Comparison of ENCODE assay signal across 10 mouse cellular contexts in genomic region chr13:99444431-99444871, GRCm38 (mm10).
A peak's percentile ranks its signal among the peaks of the same experiment; 100 is the strongest.
DNase-seq lines count a peak whose midpoint lies in the region; ATAC-seq and TF ChIP-seq lines count a peak whose summit lies in the region.
"Had no signal": no experiment of that assay in that cellular context is flagged by ENCODE, and none has a peak within 500 bp of the region (broad histone marks: within the 10 kb centered on the region; RNA-seq: fewer than 3 reads in every experiment).

No protein-coding gene starts in this region.

- peaks cover 19% of the 10 kb centered on the region for H3K36me3 ChIP-seq in kidney, embryonic 15.5 days
- H3K36me3 ChIP-seq in hindbrain, embryonic 11.5 days (ENCODE audit: control insufficient read depth, insufficient read depth, low read length): peaks cover 20% of the 10 kb centered on the region
- peaks cover 42% of the 10 kb centered on the region for H3K36me3 ChIP-seq in myocyte (ENCODE audit: control insufficient read depth, insufficient read depth)

- peaks cover 15% of the 10 kb centered on the region for H3K4me1 ChIP-seq in kidney, embryonic 15.5 days
- peaks cover 28% of the 10 kb centered on the region for H3K4me1 ChIP-seq in hindbrain, embryonic 11.5 days (replicated peaks; ENCODE audit: control insufficient read depth, insufficient read depth, low read length)

- no peaks in the 10 kb centered on the region for H3K9me3 ChIP-seq in kidney, embryonic 15.5 days (replicated peaks)
- H3K9me3 ChIP-seq in hindbrain, embryonic 11.5 days (ENCODE audit: control insufficient read depth, low read length): no peaks in the 10 kb centered on the region

- 14% methylated on average over 10 of the region's 10 CpGs for WGBS in kidney, embryonic 15.5 days
- 10% methylated on average over 10 of the region's 10 CpGs for whole genome bisulfite sequencing in hindbrain, embryonic 11.5 days

- TF ChIP-seq POLR2A in myocyte (IDR thresholded peaks at IDR 0.05; ENCODE audit: insufficient read length, low read depth): no peak

- no peak for DNase-seq in kidney, adult 8-10 months
- peak; percentile 82 for DNase-seq in embryo, embryonic 10 days (ENCODE audit: low spot score)
- peak; percentile 80 for DNase-seq in hindbrain, embryonic 11.5 days (ENCODE audit: low spot score)
- no peak for DNase-seq in thymus, postnatal 4 days
- DNase-seq in heart, postnatal 4 days: no peak
- DNase-seq in frontal cortex, postnatal 36 days (ENCODE audit: low spot score in 2 of 2): no peak
- DNase-seq: heart, postnatal 36 days had no signal

- no peak overlapping the region for H3ac ChIP-seq in myocyte (ENCODE audit: control insufficient read depth, insufficient read length)

- no peak overlapping the region for H3K9ac ChIP-seq in kidney, embryonic 15.5 days
- H3K9ac ChIP-seq in hindbrain, embryonic 11.5 days (ENCODE audit: low read depth, low read length): peak overlapping the region; percentile 60

- H3K4me2 ChIP-seq in kidney, embryonic 15.5 days: peak overlapping the region; percentile 34
- H3K4me2 ChIP-seq in hindbrain, embryonic 11.5 days (replicated peaks; ENCODE audit: low read depth, low read length): peak overlapping the region; percentile 55
- H3K4me2 ChIP-seq in myocyte (ENCODE audit: low read depth): peak overlapping the region; percentile 92

- no peak overlapping the region for H3K27ac ChIP-seq in kidney, embryonic 15.5 days
- H3K27ac ChIP-seq in hindbrain, embryonic 11.5 days (ENCODE audit: low read depth, low read length): peak overlapping the region; percentile 95

- peaks cover 79% of the 10 kb centered on the region for H3K79me2 ChIP-seq in myocyte (ENCODE audit: control insufficient read depth, insufficient read depth)

- H3K4me3 ChIP-seq in kidney, embryonic 15.5 days (replicated peaks): no peak overlapping the region
- peak overlapping the region; percentile 35 for H3K4me3 ChIP-seq in hindbrain, embryonic 11.5 days (ENCODE audit: low read depth, low read length)
- H3K4me3 ChIP-seq in myocyte: peak overlapping the region; percentile 56
- H3K4me3 ChIP-seq: erythroblast, embryonic 14.5 days had no signal

- no peaks in the 10 kb centered on the region for H3K27me3 ChIP-seq in kidney, embryonic 15.5 days
- H3K27me3 ChIP-seq in hindbrain, embryonic 11.5 days (ENCODE audit: control insufficient read depth, insufficient read depth, low read length): no peaks in the 10 kb centered on the region
- H3K27me3 ChIP-seq in myocyte (ENCODE audit: control insufficient read depth, insufficient read depth, insufficient read length): no peaks in the 10 kb centered on the region

- no peak for ATAC-seq in kidney, embryonic 15.5 days (replicated peaks; ENCODE audit: low FRiP score)
- peak; percentile 90 for ATAC-seq in hindbrain, embryonic 11.5 days (ENCODE audit: low FRiP score)

TF ChIP-seq in myocyte, 11 proteins besides CTCF, POLR2A, EP300 and RAD21:
- no peak for TF ChIP-seq MAX (IDR thresholded peaks at IDR 0.05; ENCODE audit: low read depth)
- TF ChIP-seq MYOD1 (IDR thresholded peaks at IDR 0.05; ENCODE audit: control insufficient read depth in 1 of 3, insufficient read length in 2 of 3, low read depth in 2 of 3): no peak
- no peak for TF ChIP-seq USF1 (IDR thresholded peaks at IDR 0.05; ENCODE audit: low read depth)
- TF ChIP-seq CEBPB (IDR thresholded peaks at IDR 0.05; ENCODE audit: insufficient read depth, poor library complexity, severe bottlenecking): no peak
TF ChIP-seq in myocyte: peak in this region for 0.

Comparison
In these comparisons a context has a peak if more than half of its experiments do, and no peak if none do; other contexts are left out.
1. H3K4me2 ChIP-seq: peak in every context shown above with its lines; median percentile 92 in myocyte; 55 in hindbrain, embryonic 11.5 days; 34 in kidney, embryonic 15.5 days.
2. DNase-seq: peak in embryo, embryonic 10 days (single experiment) and hindbrain, embryonic 11.5 days (single experiment); none in kidney, adult 8-10 months (0 of 2), thymus, postnatal 4 days (single experiment), heart, postnatal 4 days (single experiment) and frontal cortex, postnatal 36 days (0 of 2).